Mouse (Mus musculus): ENCODE measurements around the gene Cd55. TPM values are rescaled to one million over a fixed set of nuclear protein-coding genes. Genes with fewer than 3 reads are reported as not detected.
"Not testable (repeated sequence)": the region's sequence is repeated elsewhere in the genome, so short reads cannot be mapped to it uniquely, and the experiment has no call there.

Gene Cd55
- polyA plus RNA-seq, 1 experiment from 2014 or later = 4.3 TPM

GRCm38 (mm10) chr1:130397109-130397508 is 65.4 kb downstream of the Cd55 start:
- not testable (repeated sequence) for H3K9ac ChIP-seq (replicated peaks; ENCODE audit: low read length); H3K4me1 ChIP-seq (ENCODE audit: control insufficient read depth, insufficient read depth, low read length); H3K4me3 ChIP-seq (ENCODE audit: low read depth, low read length); ATAC-seq (replicated peaks; ENCODE audit: insufficient number of reproducible peaks, low FRiP score, low TSS enrichment, low read depth); H3K4me2 ChIP-seq (ENCODE audit: low read depth, low read length); H3K36me3 ChIP-seq (replicated peaks; ENCODE audit: control insufficient read depth, insufficient read depth, low read depth, low read length); H3K9me3 ChIP-seq (replicated peaks; ENCODE audit: control insufficient read depth, low read length); DNase-seq (ENCODE audit: low spot score); H3K27ac ChIP-seq (replicated peaks; ENCODE audit: low read depth, low read length); H3K27me3 ChIP-seq (ENCODE audit: control insufficient read depth, insufficient read depth, low read length)

Other genes starting within 250 kb of the Cd55 start
- gene Cd55b, start 39.7 kb downstream of the Cd55 start, polyA plus RNA-seq (2014; fragmentation: Nextera tagmentation; extraction: Ambion mirVana) = not detected in 2 replicates
- gene Zp3r, start 166.9 kb upstream of the Cd55 start, polyA plus RNA-seq (2014; fragmentation: Nextera tagmentation; extraction: Ambion mirVana) = not detected in 2 replicates
- gene C4bp, start 198.9 kb upstream of the Cd55 start, polyA plus RNA-seq (2014; fragmentation: Nextera tagmentation; extraction: Ambion mirVana) = not detected in 2 replicates

All from embryonic facial prominence, embryonic 11.5 days (tissue).